Mouse (Mus musculus) stomach, postnatal 0 days (tissue): ENCODE results near the gene Gm16485.

Experiments used
- CTCF ChIP-seq: IDR thresholded peaks from 2 replicates; pipeline ENCODE4 v1.5.1; 2016; ENCODE audit warnings: antibody characterized with exemption, low read depth, mild to moderate bottlenecking, moderate library complexity
- EP300 ChIP-seq: optimal IDR thresholded peaks from 2 replicates; pipeline ENCODE3; 2016; ENCODE audit warnings: antibody characterized with exemption

DNA sequence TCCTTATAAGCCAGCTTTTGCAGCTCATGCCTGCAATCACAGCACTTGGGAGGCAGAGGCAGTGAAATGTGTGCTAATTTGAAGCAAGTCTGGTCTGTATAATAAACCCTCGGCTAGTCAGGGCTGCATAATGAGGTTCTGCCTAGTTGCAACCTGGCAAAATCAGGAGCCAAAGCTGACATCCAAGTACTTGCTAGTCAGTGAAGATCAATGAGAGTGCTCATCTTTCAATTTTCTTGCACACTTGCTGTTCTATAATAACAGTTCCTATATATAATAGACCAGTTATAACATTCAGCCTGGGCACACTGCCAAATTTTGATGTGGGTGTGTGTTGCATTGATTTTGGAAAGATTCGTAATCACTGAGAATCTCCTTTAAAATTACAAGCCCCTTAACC, 6.2 kb downstream of the Gm16485 start:
- no peak for TF ChIP-seq CTCF
- TF ChIP-seq EP300 = no peak
